Mouse (Mus musculus) duodenum, adult 2 months (tissue): ENCODE results near the gene Pnpla2. TPM values are rescaled to one million over a fixed set of nuclear protein-coding genes. Genes with fewer than 3 reads are reported as not detected.

Source experiments
- polyA plus RNA-seq: library from polyadenylated mRNA; depleted of rRNA; stranded (reverse); fragments of >200 nt; gene quantifications from 2 replicates; pipeline ENCODE4 v1.2.3, GENCODE M21; 2012; ENCODE audit warnings: low replicate concordance; rRNA removed

The Pnpla2 gene
- 208 and 377 TPM in 2 replicates for polyA plus RNA-seq

DNA sequence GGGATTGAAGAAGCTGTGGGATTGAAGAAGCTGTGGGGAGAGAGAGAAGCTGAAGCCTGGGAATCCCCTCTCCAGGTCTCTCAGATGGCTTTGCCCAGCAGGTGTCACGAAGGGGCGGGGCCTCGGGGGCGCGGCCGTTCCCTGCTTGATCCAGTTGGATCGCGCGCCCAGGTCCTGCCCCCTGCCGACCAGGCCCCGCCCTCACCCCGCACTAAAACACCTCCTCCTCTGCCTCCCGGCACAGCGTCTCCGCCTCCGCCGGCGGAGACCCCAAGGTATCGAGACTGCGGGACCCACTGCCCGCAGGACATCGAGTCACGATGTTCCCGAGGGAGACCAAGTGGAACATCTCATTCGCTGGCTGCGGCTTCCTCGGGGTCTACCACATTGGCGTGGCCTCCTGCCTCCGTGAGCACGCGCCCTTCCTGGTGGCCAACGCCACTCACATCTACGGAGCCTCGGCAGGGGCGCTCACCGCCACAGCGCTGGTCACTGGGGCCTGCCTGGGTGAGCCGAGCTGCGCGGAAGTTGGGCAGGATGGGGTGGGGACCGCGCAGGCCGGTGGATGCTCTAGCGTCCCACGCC lies at the start of gene Pnpla2:
Gene Pnpla2, plus strand, starts transcription at position 232 of the 585 bp plus-strand sequence.

GRCm38 (mm10) chr7:141413809-141414584 lies 41.0 kb upstream of the Pnpla2 start, which contains the start of gene Gatd1:
TSS of gene Gatd1 (minus strand) at chr7:141414136.

GRCm38 (mm10) chr7:141429310-141429709 lies 25.7 kb upstream of the Pnpla2 start, which contains the start of gene Cend1:
TSS of gene Cend1 (minus strand) at chr7:141429491.

GRCm38 (mm10) chr7:141437178-141438120 lies 17.5 kb upstream of the Pnpla2 start, which contains the start of gene Slc25a22:
TSS of gene Slc25a22 (minus strand) at chr7:141437892.

DNA sequence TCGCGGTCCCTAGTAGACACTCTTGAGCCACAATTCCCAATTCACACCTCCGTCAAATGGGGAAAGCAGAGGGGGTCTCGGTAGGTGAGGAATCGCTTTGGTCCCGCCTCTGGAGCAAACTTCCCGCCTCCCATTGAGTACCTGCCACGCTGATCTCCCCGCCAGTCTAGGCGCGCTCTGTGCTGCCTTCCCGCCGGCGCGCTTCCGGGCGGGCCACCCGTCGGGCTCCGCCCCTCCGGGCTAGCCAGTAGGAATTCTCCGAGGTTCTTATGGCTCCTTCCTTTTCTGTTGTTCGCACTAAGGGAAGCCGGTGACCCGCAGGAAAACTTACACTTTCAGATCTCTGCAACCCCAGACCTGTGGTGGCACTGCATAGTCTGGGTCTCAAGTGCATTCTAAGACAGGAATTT lies 11.2 kb upstream of the Pnpla2 start, which contains the start of gene Pidd1:
Gene Pidd1, minus strand, starts transcription at position 198 of the 410 bp plus-strand sequence.

DNA sequence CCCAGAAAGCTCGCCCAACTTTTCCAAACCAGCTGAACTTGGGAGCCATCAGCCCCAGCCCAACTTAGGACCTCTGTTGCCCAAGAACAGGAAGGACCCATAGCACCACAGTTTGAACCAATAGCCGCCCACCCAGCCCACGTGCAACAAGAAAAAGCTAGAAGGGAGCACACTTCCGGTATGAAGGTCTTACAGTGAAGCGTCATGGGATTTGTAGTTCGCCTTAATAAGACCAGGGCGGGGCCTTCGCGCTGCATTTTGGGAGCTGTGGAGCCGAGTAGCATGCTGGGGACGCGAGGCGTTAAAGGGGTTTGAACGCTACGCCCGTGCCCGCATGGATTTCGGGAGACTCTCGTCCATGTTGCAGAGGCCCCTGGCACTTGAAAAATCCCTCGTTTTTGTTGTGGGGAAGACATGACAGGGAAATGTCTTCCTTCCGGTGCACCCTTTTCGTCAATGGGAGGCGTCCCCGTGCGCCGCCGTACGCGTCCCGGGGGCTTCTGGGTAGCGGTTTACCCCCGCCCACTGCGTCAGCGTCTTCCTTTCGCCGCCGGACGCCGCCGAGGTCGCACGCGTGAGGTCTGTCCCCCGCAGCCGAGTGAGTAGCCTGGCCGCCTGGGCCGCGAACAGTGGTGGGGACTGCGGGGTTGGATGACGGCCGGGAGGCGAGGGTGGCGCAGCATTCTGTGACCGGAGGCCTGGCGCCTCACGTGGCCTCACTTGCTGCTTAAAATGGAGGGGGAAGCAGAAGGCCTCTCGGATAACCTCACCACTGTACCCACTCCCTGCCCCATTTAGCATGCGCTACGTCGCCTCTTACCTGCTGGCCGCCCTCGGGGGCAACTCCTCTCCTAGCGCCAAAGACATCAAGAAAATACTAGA lies 7.6 kb upstream of the Pnpla2 start, which contains the start of gene Rplp2:
Gene Rplp2, plus strand, starts transcription at position 261 of the 882 bp plus-strand sequence.

DNA sequence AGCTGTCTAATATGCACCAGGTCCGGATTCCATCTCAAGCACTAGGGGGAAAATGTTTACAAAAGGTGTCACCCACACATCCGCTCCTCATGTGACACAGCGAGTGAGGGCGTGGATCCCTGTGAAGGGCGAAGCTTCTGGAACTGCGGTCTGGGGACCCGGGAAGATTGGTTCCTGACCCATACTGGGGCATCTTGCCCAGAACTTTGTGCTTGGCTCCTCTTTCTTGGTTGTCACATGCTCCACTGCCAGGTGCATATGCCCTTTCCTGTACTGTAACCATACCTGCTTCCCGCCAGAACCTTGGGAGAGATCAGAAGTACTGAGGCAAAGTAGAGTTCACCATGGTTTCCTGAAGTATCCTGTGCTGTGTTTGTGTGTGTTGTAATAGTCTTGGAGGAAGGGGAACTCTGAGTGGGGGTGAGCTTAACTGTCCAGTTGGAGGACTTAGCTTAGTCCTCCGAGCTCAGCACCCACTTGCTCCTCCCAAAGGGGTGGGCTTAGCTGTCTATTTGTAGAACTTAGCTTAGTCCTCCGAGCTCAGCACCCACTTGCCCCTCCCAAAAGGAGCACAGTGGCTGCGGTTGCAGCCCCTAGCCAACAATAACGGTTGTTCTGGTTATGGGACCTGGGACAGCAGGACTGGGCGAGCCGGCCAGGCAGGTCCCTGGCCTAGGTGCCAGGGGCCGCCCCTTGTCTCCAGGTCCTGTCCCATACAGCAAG lies 5.6 kb downstream of the Pnpla2 start, which contains the start of gene Cracr2b:
Gene Cracr2b, plus strand, starts transcription at position 704 of the 723 bp plus-strand sequence.

GRCm38 (mm10) chr7:141467230-141468030 lies 12.4 kb downstream of the Pnpla2 start, which contains the start of gene Cd151:
TSS of gene Cd151 (plus strand) at chr7:141467392.

GRCm38 (mm10) chr7:141475011-141475804 lies 20.2 kb downstream of the Pnpla2 start, which contains the start of the genes Polr2l and Tspan4:
TSS of gene Polr2l (minus strand) at chr7:141475132.
TSS of gene Tspan4 (plus strand) at chr7:141475240.

Other genes starting within 250 kb of the Pnpla2 start
- 9.3 and 10.1 TPM in 2 replicates for gene Lmntd2, start 241.1 kb upstream of the Pnpla2 start, polyA plus RNA-seq
- 141 and 227 TPM in 2 replicates for gene Rassf7, start 239.3 kb upstream of the Pnpla2 start, polyA plus RNA-seq
- gene Phrf1, start 226.4 kb upstream of the Pnpla2 start, polyA plus RNA-seq, result 28.2 and 33.6 TPM in 2 replicates
- gene Irf7, start 188.7 kb upstream of the Pnpla2 start, polyA plus RNA-seq, result 130 and 684 TPM in 2 replicates
- gene Cdhr5, start 178.4 kb upstream of the Pnpla2 start, polyA plus RNA-seq, result 584 and 1,633 TPM in 2 replicates
- 313 and 900 TPM in 2 replicates for gene Sct, start 176.1 kb upstream of the Pnpla2 start, polyA plus RNA-seq
- gene Drd4, start 163.2 kb upstream of the Pnpla2 start, polyA plus RNA-seq, result 0.08 and 0.33 TPM in 2 replicates
- 25.6 and 42.3 TPM in 2 replicates for gene Deaf1, start 127.5 kb upstream of the Pnpla2 start, polyA plus RNA-seq
- 17.7 and 21.9 TPM in 2 replicates for gene Tmem80, start 127.5 kb upstream of the Pnpla2 start, polyA plus RNA-seq
- gene Eps8l2, start 116.3 kb upstream of the Pnpla2 start, polyA plus RNA-seq, result 289 and 479 TPM in 2 replicates
- 174 and 342 TPM in 2 replicates for gene Taldo1, start 63.0 kb upstream of the Pnpla2 start, polyA plus RNA-seq
- gene Gatd1, start 41.1 kb upstream of the Pnpla2 start, polyA plus RNA-seq, result 22.6 and 44.4 TPM in 2 replicates
- gene Cend1, start 25.7 kb upstream of the Pnpla2 start, polyA plus RNA-seq, result 1.1 TPM in 2 replicates
- 93.2 and 420 TPM in 2 replicates for gene Slc25a22, start 17.3 kb upstream of the Pnpla2 start, polyA plus RNA-seq
- 9.0 and 12.6 TPM in 2 replicates for gene Pidd1, start 11.2 kb upstream of the Pnpla2 start, polyA plus RNA-seq
- 246 and 380 TPM in 2 replicates for gene Rplp2, start 7.8 kb upstream of the Pnpla2 start, polyA plus RNA-seq
- gene Cracr2b, start 5.9 kb downstream of the Pnpla2 start, polyA plus RNA-seq, result 47.9 and 73.5 TPM in 2 replicates
- gene Cd151, start 12.2 kb downstream of the Pnpla2 start, polyA plus RNA-seq, result 213 and 344 TPM in 2 replicates
- gene Polr2l, start 19.9 kb downstream of the Pnpla2 start, polyA plus RNA-seq, result 19.2 and 22.7 TPM in 2 replicates
- gene Tspan4, start 20.0 kb downstream of the Pnpla2 start, polyA plus RNA-seq, result 22.4 and 25.5 TPM in 2 replicates
- gene Chid1, start 84.7 kb downstream of the Pnpla2 start, polyA plus RNA-seq, result 38.8 and 40.9 TPM in 2 replicates
- 57.1 and 96.3 TPM in 2 replicates for gene Ap2a2, start 107.0 kb downstream of the Pnpla2 start, polyA plus RNA-seq
- 2.0 and 1,221 TPM in 2 replicates for gene Muc6, start 200.1 kb downstream of the Pnpla2 start, polyA plus RNA-seq
- gene Muc2, start 235.1 kb downstream of the Pnpla2 start, polyA plus RNA-seq, result 504 and 1,367 TPM in 2 replicates